Mouse (Mus musculus): ENCODE measurements around the gene Hspg2. TPM values are rescaled to one million over a fixed set of nuclear protein-coding genes. Genes with fewer than 3 reads are reported as not detected.

The Hspg2 gene
- total RNA-seq, 2 experiments from 2014 or later, result not detected

DNA sequence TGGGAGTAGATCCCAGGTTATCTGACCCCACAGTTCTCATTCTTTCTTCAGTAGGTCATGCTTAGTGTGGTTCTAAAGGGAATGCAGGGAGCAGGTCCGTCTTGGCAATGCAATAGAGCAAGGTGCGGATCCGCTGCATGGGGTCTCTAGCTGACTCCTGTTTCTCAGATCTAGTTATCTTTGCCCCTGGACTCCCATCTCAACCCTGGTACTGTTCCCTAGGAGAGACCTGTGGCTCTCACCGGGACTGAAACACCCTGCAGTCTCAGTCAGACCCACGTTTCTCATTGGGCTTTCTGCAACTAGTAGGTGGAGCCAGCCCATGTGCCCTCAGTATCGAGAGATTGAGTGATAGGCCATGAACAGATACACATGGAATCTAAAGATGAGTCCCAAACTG is 9.0 kb downstream of the Hspg2 start:
- no peak for ATAC-seq (replicated peaks; ENCODE audit: low FRiP score, poor library complexity, severe bottlenecking)

DNA sequence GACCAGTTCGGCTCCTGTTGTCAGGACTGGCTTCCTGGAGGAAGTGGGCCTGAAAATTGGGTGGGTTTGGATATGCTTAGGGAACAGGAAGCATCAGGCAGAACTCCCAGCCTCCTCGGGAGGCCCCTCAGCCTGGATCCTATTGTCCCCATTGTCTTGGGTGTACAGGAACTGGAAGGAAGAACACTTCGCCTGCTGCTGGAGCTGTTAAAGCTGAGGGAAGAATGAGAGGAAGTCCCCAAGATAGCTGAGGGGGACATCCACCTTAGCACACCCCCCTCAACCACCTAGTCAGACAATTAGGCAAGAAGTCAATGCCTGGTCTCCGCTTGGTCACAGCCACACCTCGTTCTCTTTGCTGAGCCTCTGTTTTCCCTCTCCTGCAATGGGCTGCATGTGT is 9.7 kb downstream of the Hspg2 start:
- ATAC-seq (replicated peaks; ENCODE audit: low FRiP score, poor library complexity, severe bottlenecking), result no peak

DNA sequence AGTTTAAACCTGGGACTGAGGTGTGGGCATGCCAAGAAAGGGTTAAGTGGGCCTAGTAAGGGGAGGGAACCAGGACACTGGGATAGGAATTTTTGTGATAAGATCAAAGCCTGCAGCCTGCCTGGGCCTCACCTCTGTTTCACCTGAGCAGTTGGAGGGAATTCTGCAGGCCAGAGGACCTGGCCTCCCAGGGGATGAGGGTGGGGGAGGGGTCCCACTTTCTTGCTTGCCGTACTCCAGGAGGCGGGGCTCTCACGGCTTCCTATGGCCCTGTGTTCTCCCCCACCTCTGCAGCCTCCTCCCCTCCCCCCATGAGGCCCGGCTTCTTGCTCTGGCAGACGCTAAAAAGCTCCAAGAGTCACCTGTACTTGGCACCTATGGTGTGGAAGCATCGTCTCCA is 11.2 kb downstream of the Hspg2 start:
- ATAC-seq (replicated peaks; ENCODE audit: low FRiP score, poor library complexity, severe bottlenecking), result no peak

DNA sequence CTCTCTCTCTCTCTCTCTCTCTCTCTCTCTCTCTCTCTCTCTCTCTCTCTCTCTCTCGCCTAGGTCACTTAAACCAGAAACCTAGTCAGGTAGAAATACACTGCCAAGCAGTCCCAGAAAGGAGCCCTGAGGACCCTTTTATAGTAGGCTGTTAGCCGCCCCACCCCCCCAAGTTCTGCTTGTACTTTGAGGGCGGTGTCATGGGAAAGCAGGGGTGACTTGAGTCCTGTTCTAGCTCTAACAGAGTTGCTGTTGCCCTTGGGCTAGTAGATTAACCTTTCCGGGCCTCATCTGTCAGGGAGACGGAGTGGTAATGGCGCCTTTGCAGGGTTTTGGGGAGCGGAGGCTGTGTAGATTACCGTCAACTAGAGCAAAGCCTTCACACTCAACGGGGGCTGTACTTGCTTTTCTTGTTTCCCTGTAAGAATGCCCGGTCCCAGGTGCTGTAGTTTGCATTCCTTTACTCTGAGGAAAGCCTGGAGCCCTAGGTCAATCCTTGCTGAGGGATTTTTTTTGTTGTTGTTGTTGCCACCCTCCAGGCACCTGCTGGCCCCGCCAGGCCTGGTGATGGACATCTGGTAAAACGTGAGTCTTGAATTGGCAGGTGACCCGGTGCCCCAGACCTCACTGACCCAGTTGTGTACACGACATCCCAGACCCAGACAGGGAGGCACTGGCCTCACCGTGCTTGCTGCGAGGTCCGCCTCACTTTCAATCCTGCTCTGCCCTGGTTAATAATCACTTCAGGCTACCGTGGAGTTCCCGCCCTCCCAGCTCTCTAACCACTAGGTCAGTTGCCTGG is 11.8 kb downstream of the Hspg2 start:
- ATAC-seq (replicated peaks; ENCODE audit: low FRiP score, poor library complexity, severe bottlenecking), result no peak

DNA sequence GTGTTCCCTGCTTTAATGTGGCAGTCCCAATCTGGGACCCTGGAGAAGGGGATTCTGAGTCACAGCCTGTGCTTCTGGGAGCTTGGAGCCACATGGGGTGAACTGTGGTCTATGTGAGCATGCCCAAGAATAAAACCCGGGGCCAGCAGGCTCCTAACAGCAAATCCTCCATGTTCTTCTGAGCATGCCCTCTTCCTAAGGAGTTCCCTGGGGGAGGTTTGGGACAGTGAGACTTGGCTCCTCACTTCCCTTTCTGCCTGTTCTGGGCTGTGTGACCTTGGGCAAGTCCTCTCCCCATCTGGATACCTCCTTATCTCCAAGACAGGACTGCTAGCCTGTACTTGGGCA is 12.4 kb downstream of the Hspg2 start:
- ATAC-seq (replicated peaks; ENCODE audit: low FRiP score, poor library complexity, severe bottlenecking), result no peak

DNA sequence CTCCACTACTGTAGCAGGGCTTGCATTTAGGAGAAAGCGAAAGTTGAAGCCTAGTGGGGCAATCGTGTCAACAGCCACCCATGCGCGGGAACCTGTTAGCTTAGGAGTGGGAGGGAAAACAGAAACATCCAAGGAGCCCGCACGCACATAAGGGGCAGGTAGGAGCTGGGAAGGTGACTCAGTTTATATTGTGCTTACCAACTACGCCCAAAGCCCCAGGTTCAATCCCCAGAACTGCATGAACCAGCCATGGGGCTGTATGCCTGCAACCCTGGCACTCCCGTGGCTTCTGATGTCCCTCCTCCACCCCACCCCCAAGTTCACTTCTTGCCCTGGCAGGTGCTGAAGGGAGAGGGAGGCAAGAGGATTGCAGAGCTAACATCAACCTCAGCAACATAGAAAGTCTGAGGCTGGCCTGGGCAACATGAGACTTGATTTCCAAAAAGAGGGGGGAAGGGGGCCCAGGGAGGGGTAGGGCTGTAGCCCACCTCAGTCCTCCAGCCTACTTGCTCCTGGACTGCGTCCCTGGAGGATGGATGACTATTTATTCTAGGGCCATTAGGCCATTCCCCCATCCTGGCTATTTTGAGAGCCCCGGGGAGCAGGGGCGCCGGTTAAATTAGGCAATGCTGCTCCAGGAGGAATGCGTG is 12.9 kb downstream of the Hspg2 start:
- ATAC-seq (replicated peaks; ENCODE audit: low FRiP score, poor library complexity, severe bottlenecking), result no peak

DNA sequence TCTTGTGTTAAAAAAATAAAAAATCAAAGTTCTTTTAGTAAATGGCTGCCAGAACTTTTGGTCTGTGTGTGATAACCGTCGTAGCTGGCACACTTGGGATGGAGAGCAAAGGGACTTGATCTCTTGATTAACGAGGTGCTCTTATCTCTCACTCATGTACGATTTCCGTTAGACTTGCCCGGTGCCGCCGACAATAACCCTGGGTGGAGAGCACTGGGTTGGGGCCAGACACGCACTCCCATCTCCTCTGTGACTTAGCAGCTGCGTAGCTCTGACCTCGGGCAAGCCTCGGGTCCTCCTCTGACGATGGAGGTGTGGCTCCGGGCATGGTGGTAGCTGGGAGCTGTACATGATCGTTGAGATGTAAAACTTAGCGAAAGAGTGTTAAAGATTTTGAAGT is 15.3 kb downstream of the Hspg2 start:
- no peak for ATAC-seq (replicated peaks; ENCODE audit: low FRiP score, poor library complexity, severe bottlenecking)

DNA sequence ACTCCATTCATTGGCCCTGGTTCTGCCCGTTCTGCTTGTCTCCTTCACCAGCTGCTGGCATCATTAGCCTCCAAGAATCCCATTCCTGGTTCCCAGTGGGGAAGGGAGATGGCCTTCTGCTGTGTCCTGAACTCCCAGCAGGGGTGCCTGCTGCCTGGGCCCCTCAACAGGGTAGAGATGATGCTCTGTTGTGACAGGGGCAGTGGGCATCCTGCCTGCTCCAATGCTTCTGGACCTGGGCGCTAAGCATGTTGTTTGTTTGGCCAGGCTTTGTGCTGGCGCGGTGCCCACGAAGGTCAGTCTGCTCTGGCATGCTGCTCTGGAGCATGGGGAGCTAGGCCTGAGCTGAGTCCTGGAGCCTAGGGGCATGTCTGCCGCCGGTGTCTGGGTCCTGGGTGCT is 16.0 kb downstream of the Hspg2 start:
- ATAC-seq (replicated peaks; ENCODE audit: low FRiP score, poor library complexity, severe bottlenecking), result no peak

DNA sequence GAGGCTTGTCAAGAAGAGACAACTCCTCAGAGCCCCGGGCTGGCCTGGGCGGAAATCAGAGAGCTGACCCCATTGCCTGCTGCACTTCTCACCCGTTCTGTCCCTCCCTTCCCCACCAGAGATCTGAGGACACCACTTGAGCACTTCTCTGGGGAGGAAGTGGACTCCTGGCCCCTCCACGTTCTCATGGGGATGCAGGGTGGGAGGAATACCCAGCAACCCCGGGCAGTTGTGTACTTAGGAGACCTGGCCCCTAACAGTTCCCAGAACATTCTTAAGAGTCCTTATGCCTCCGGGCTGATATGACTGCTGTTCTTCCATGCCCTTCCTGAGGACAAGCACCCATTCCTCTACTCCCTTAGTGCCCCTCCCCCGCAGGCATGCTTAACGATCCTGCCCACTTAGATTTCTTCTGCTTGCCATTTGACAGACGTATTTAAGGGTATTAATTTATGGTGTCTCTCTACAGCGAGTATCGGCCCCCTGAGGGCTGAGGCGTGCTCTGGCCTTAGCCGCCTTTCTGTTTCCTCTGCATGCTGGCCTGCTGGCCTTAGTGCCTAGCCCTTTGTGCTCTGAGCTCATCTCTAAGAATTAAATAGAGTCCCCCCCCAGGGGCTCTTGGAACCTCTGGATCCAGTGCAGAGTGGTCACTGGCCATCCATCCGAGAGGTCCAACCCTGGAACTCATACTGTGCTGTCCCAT is 16.8 kb downstream of the Hspg2 start:
- no peak for ATAC-seq (replicated peaks; ENCODE audit: low FRiP score, poor library complexity, severe bottlenecking)

DNA sequence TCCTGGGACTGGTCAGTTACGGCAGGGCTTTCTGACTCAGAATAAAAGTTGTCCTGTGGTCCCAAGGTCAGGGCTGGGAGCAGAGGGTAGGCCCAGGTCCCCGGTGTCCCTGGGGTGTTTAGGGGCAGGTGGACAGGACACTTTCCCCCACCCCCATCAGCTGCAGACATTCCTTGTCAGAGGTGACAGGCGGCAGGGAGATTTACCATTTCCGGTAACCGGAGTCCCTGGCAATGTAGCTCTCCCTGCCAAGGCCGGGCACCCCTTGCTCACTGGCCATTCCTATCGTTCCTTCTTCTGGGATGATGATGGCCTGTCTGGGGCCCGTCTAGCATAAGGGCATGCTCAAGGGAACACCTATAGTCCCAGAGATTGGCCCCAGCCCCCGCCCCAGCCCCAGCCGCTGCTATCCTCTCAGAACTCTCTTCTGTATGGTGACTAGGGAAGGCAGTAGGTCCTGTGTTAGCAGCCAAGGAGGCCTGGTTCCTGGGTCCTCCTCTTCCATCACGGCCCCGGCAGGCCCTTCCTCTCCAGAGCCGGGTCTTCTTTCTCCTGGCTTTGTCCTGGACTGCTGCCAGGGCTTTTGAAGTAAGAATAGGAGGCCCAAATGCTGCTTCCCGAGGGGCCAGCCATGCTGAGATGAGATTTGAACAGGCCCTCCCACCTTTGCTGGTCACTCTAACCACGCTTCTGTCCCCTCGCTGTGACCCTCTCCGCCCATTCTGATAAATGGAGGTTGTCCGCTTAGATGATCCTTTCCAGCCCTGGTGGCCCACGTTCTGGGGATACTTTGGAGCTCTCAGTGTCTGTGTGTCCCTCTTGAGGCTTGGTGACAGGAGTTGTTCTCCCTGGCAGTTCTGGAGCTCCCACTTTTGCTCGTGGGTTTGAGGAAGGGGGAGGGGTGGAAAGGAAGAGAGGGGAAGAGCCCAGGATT is 17.8 kb downstream of the Hspg2 start:
- ATAC-seq (replicated peaks; ENCODE audit: low FRiP score, poor library complexity, severe bottlenecking), result no peak

DNA sequence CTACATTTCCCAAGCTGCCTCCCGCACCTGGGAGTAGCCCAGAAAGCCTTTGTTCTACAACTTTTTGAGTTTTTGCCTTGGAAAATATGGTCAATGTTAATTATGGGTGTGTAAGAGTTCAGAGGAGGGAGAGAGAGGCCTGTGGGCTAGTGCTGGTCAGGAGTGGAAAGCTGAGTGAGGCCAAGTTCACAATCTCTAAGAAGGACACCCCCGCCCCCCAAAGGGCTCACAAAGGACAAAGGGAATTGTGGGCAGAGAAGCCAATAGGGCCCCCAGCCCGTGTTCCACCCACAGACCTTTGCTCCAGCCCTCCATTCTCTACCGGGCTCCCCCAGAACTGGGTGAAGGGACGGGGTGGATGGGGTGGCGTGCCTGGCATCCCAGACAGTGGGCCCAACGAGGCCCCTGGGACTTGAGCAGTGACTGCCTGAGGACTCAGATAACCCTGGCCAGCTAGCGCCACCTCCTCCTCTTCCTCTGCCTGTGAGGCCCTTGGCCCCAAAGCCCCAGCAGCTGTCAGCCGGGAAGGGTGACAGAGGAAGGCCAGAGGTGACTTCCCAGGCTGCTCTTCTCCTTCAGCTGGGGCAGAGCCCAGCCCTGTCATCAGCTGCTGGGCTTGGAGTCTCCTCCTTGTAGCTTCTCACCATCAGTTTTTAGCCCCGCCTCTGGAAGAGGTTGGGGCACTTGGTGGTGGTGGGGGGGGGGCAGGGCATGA is 18.9 kb downstream of the Hspg2 start:
- no peak for ATAC-seq (replicated peaks; ENCODE audit: low FRiP score, poor library complexity, severe bottlenecking)

DNA sequence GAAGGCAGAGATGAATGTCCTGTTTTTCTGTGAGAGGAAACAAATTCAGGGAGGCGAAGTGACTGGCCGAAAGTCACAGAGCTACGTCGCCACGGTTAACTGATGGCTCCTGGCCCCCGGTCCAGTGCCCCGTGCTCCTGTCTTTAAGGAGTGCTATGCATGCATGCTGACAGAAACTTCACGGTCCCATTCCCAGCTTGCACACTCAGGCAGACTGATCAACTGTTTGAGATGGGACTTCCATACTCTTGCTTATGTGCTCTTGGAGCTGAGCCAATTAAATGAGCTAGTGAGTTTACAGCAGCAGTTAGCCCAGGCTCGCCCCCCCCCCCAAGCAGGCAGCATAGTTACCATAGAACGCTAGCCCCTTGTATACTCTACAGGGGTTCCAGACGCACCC is 19.5 kb downstream of the Hspg2 start:
- ATAC-seq (replicated peaks; ENCODE audit: low FRiP score, poor library complexity, severe bottlenecking), result no peak

DNA sequence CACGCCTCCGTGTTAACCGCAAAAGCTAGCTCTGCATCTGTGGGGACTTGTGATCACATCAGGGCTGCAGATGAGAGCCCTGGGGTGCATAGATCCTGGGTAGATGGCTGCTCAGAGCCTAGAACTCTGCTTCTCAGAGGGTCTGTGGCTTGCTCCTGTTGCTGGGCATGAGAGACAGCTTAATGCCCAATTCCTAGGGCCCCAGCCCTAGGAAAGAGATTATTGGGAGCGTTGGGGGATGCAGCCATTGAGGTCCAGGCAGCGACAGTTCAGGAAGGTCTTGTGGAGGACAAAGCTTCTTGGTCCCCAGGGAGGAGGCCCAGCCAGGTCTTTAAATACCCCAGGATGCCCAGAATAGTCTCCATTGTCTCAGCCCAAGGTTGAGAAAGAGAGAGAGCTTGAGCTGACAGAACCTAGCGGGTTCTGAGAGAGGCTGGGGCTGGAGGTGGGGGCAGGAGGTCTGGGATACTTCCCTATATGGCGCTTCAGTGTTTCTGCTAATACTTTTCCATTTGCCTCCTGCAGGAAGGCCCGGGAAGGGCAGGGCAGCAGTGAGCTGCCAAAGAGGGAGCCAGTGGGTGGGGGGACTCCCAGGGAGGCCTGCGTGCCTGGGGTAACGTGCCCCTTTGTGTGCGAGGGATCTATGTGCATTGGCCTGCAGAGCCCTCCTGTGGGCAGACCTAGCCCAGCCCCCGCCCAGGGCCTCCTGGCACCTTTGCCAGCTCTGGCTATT is 20.2 kb downstream of the Hspg2 start:
- no peak for ATAC-seq (replicated peaks; ENCODE audit: low FRiP score, poor library complexity, severe bottlenecking)

DNA sequence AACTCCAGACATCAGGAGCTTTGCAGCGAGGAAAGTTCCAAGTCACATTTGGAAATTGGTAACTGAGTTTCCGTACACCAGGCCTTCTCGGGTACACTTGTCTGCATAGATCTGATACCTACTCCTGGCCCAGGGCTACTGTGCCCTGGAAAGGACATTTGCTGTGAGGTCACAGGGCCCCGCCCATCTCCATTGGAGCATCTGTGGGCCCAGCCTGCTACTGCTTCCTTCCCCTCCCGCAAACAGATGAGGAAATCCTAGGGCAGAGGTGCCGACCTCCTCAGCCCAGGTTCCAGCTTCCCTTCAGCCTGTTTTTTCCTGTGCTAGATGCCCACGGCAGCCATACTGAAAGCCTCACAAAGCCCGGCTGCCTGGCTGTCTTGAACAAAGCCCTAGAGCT is 21.4 kb downstream of the Hspg2 start:
- ATAC-seq (replicated peaks; ENCODE audit: low FRiP score, poor library complexity, severe bottlenecking), result no peak

DNA sequence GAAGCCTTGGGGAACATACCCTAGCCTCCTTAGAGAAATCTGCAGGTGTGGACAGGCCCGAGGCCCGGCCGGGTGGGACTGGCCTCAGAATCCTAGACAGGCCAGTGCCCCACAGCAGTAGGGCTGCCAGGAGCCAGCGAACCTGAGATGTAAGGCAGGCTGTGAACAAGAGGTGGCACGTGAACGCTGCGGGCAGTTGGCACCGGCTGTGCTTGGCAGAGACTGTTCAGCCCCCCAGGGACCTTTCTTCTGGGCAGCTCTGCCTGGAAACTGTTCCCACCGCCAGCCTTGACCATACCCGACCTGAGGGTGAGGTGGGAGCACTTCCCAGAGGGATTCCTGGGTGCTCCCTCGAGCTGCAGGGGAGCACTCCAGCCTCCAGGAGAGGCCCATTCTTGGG is 24.0 kb downstream of the Hspg2 start:
- ATAC-seq (replicated peaks; ENCODE audit: low FRiP score, poor library complexity, severe bottlenecking), result 0 out of 2 replicates have a peak, but pooled peaks have one; percentile 27

DNA sequence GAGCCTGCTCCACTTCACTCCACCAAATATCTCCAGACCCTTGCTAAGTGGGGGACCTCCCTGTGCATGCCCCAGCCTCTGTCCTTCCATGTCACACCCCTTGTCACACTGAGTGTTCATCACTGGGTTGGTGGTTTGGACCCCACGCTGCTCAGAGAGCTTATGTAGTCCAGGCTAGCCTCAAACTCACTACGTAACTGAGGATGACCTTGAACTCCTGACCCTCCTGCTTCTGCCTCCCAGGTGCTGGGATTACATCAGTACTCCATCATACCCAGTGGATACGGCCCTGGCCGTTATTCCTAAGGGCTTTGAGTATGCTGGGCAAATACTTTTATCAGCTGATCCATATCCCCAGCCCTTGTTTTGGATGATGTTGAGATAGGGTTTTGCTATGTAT is 24.6 kb downstream of the Hspg2 start:
- no peak for ATAC-seq (replicated peaks; ENCODE audit: low FRiP score, poor library complexity, severe bottlenecking)

DNA sequence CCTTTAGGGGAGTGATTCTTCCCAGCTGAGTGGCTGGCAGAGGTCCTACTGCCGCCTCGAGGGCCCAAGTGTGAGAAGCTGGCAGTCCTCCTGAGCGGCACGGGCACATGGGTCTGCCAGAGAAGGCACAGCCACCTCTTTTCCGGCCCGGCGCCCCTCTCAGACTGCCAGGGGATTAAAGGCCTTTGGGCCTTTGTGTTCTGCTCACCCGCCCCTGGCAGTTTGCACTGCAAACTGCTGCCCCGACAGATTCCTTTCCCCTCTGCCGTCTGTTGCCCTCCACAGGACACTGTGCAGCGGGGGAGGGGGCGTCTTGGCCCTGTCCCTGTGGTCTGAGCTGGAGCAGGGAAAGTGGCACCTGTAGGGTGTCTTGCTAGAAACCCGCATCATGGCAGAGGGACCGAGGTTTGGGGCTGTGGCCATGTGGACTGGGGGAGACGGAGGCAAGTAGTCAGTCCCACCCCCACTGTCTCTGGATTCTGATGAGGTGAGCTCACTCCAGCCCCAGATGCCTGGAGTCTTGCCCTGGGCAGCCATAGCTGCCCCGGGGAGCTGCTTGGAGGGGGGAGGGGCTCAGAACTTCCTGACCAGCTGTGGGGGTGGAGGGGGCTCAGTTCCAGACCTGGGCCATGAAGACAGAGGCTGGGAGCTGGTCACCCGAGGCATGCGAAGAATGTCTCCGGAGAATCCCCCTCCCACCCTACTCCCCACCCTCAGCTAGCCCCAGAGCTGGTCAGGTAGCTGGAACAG is 26.4 kb downstream of the Hspg2 start:
- ATAC-seq (replicated peaks; ENCODE audit: low FRiP score, poor library complexity, severe bottlenecking), result no peak

DNA sequence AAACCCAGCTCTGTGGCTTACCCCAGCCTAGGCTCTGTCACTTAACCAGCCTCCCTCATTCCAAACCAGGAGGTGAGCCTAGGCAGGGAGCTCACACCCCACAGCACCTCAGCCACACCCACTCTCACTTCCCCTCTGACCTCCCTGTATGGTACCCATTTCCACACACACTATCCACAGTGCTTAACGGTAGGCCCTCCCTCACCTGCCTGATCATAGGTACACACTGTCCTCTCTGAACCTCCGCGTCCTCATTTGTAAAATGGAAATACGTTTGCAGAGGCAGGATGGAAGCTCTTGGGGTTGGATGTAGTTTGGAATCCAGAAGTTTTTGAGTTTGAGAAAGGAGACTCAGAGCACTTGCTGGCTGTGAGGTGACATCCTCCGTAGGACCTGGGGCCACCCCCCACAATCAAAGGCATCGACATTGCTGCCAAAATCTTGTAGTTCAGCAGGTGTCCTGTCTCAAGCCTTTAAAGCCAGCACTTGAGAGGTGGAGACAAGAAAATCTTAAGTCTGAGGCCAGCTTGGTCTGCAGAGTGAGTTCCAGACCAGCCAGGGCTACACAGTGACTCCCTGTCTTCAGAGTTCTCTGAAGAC is 27.0 kb downstream of the Hspg2 start:
- ATAC-seq (replicated peaks; ENCODE audit: low FRiP score, poor library complexity, severe bottlenecking), result no peak

Data from erythroblast, adult 5-6 weeks (primary cell).